Mouse (Mus musculus) adipocyte (in vitro differentiated cells): ENCODE results near the gene Ahnak2.

Experiments
- DNase-seq: peaks from one replicate; pipeline ENCODE4 v3.0.0-alpha.2; 2016; ENCODE audit warnings: low spot score

Gene Ahnak2

GRCm38 (mm10) chr12:112734881-112735655, 67.4 kb downstream of the Ahnak2 start:
- DNase-seq = no peak

GRCm38 (mm10) chr12:112734108-112734820, 68.2 kb downstream of the Ahnak2 start:
- no peak for DNase-seq

- no peak for DNase-seq
Observed at GRCm38 (mm10) chr12:112732591-112732990, 69.9 kb downstream of the Ahnak2 start.

- DNase-seq = no peak
Observed at GRCm38 (mm10) chr12:112730808-112731207, 71.6 kb downstream of the Ahnak2 start.

- DNase-seq = no peak
Observed at GRCm38 (mm10) chr12:112727801-112728200, 74.7 kb downstream of the Ahnak2 start.

- DNase-seq = peak; percentile 79
Observed at GRCm38 (mm10) chr12:112724077-112724805, 78.2 kb downstream of the Ahnak2 start.

GRCm38 (mm10) chr12:112723445-112723844, 79.0 kb downstream of the Ahnak2 start:
- no peak for DNase-seq

- no peak for DNase-seq
Observed at GRCm38 (mm10) chr12:112723028-112723330, 79.5 kb downstream of the Ahnak2 start.

- DNase-seq = peak; percentile 45
Observed at GRCm38 (mm10) chr12:112722240-112723027, 80.0 kb downstream of the Ahnak2 start.
